Mouse (Mus musculus) embryonic facial prominence, embryonic 14.5 days (tissue): ENCODE data around the gene Cdh6. TPM values are rescaled to one million over a fixed set of nuclear protein-coding genes. Genes with fewer than 3 reads are reported as not detected.

ENCODE experiments used
- ATAC-seq: fragments of 200-750 bp; cut with Nextera tagmentation; 2 replicates; pipeline ENCODE4 v1.8.0; 2017; ENCODE audit warnings: low read depth, moderate number of reproducible peaks, moderate TSS enrichment
- DNase-seq: peaks from one replicate; pipeline ENCODE4 v3.0.0-alpha.2; 2015; ENCODE audit warnings: low spot score
- H3K27ac ChIP-seq: fragments of 300-500 bp; sonication (generic); replicated peaks from 2 replicates; pipeline ENCODE4 v1.5.1; 2014; ENCODE audit warnings: low read depth, mild to moderate bottlenecking, low read length, moderate library complexity
- H3K27me3 ChIP-seq: fragments of 300-500 bp; sonication (generic); replicated peaks from 2 replicates; pipeline ENCODE4 v1.6.1; 2014; ENCODE audit warnings: low read length; ENCODE audit not compliant: control insufficient read depth, insufficient read depth
- H3K36me3 ChIP-seq: fragments of 300-500 bp; sonication (generic); 2 replicates; pipeline ENCODE4 v1.6.1; 2014; ENCODE audit warnings: low read length, mixed read lengths; ENCODE audit not compliant: control insufficient read depth, insufficient read depth
- H3K4me1 ChIP-seq: fragments of 300-500 bp; sonication (generic); 2 replicates; pipeline ENCODE4 v1.6.1; 2014; ENCODE audit warnings: antibody characterized with exemption, low read length; ENCODE audit not compliant: control insufficient read depth, insufficient read depth
- H3K4me2 ChIP-seq: fragments of 300-500 bp; sonication (generic); 2 replicates; pipeline ENCODE4 v1.6.1; 2014; ENCODE audit warnings: low read depth, mild to moderate bottlenecking, low read length, moderate library complexity, mixed read lengths
- H3K4me3 ChIP-seq: fragments of 300-500 bp; sonication (generic); 2 replicates; pipeline ENCODE4 v1.5.1; 2014; ENCODE audit warnings: low read depth, mild to moderate bottlenecking, low read length
- H3K9ac ChIP-seq: fragments of 300-500 bp; sonication (generic); 2 replicates; pipeline ENCODE4 v1.6.1; 2014; ENCODE audit warnings: low read depth, mild to moderate bottlenecking, low read length, moderate library complexity, mixed read lengths
- H3K9me3 ChIP-seq: fragments of 300-500 bp; sonication (generic); 2 replicates; pipeline ENCODE4 v1.6.1; 2016; ENCODE audit warnings: low read length; ENCODE audit not compliant: control insufficient read depth
- WGBS: fragments of 180-500 bp; shearing (Covaris S2); extraction: QIAGEN DNeasy Blood & Tissue Kit; methylation state at CpG from one replicate; pipeline ENCODE4 v1.1.7; 2014; 5-methylcytosine and 5-hydroxymethylcytosine counted together
- polyA plus RNA-seq: library from polyadenylated mRNA; unstranded; fragments of >200 nt; fragmentation: Nextera tagmentation; extraction: Ambion mirVana; gene quantifications from 2 replicates; pipeline ENCODE4 v1.2.1, GENCODE M21; 2014

Gene Cdh6
- polyA plus RNA-seq, 1 experiment from 2014 or later: 7.6 TPM

DNA sequence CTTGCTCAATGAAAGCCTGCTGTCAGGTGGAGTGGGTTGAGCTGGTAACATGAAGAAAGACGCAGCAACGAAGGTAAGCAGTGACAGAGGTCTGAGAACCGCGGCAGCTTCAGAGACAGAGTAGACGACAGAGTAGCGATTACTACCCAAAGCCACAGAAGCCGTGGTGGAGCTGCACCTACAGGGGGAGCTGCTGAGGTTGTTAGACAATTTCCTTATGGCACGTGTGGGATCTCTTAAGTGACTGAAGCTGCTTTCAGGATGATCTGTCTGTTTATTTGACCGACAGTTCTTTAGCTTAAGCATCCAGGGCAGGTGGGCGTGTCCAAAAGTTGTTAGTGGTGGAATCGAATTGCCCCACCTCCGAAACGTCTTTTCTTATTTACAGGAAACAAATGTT, 167.5 kb downstream of the Cdh6 start:
- H3K4me2 ChIP-seq: no peak overlapping the region
- DNase-seq (no peak), ATAC-seq (no peak)
- no peaks in the 10 kb centered on the region for H3K27me3 ChIP-seq
- no peak overlapping the region for H3K27ac ChIP-seq
- WGBS: 80% methylated on average over 13 of the region's 13 CpGs
- no peaks in the 10 kb centered on the region for H3K4me1 ChIP-seq
- no peak overlapping the region for H3K4me3 ChIP-seq
- no peaks in the 10 kb centered on the region for H3K9me3 ChIP-seq
- no peak overlapping the region for H3K9ac ChIP-seq
- no peaks in the 10 kb centered on the region for H3K36me3 ChIP-seq

DNA sequence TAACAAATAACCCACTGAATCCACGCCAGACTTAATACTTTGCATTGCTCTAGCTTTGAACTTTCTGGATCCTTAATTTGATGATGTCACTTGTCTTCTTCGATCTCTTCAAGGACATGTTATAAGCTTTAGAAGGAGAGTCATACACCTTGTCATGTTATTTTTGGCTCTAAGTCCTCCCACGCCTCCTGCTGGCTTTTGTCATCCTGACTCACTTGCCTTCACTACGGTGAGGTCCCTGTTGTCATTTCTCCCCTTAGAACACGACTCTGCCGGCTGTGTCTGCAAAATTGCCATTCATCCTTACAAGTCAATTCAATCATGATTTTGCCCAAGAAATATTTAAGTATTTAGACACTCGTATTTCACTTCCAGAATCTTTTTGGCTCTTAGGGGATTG, 171.9 kb downstream of the Cdh6 start:
- no peaks in the 10 kb centered on the region for H3K27me3 ChIP-seq
- ATAC-seq (no peak), DNase-seq (no peak)
- 62% methylated on average over 7 of the region's 7 CpGs for WGBS
- no peak overlapping the region for H3K4me2 ChIP-seq
- H3K36me3 ChIP-seq: no peaks in the 10 kb centered on the region
- no peak overlapping the region for H3K27ac ChIP-seq
- no peaks in the 10 kb centered on the region for H3K4me1 ChIP-seq
- no peak overlapping the region for H3K9ac ChIP-seq
- no peak overlapping the region for H3K4me3 ChIP-seq
- H3K9me3 ChIP-seq: no peaks in the 10 kb centered on the region

GRCm38 (mm10) chr15:12994563-12995359, 178.7 kb downstream of the Cdh6 start:
- no peak for ATAC-seq
- no peak overlapping the region for H3K27ac ChIP-seq
- H3K4me1 ChIP-seq: no peaks in the 10 kb centered on the region
- H3K9me3 ChIP-seq: 0 out of 2 replicates have a peak, but pooled peaks cover 5% of the 10 kb centered on the region
- H3K4me2 ChIP-seq: no peak overlapping the region
- H3K4me3 ChIP-seq: no peak overlapping the region
- no peak overlapping the region for H3K9ac ChIP-seq
- H3K36me3 ChIP-seq: no peaks in the 10 kb centered on the region
- no peaks in the 10 kb centered on the region for H3K27me3 ChIP-seq
- no peak for DNase-seq
- WGBS: 69% methylated on average over 9 of the region's 9 CpGs
